Mouse (Mus musculus) stomach, postnatal 0 days (tissue): ENCODE results near the gene Lgals3.

Experiments used
- CTCF ChIP-seq: IDR thresholded peaks from 2 replicates; pipeline ENCODE4 v1.5.1; 2016; ENCODE audit warnings: antibody characterized with exemption, low read depth, mild to moderate bottlenecking, moderate library complexity
- EP300 ChIP-seq: optimal IDR thresholded peaks from 2 replicates; pipeline ENCODE3; 2016; ENCODE audit warnings: antibody characterized with exemption

DNA sequence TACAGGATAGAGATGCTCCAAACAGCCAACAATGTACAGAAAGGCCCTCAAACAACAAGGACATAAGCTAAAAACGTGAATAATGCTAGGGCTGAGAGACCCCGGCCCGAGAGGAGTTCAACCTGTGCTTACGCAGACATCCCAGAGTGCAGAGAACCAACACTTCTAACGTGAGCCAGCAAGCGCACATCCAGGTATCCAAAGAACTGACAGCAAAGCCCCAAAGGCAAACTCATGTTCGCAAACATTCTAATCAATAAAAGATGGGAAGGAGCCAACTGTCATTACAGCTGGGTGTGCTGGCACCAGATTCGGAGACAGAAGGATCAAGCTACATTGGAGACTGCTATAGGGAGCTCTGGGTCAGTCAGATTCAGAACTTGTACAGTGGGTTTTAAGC, 35.2 kb downstream of the Lgals3 start:
- TF ChIP-seq CTCF (no peak), EP300 (no peak)
